Mouse (Mus musculus): ENCODE results near the gene Zfp51. TPM values are rescaled to one million over a fixed set of nuclear protein-coding genes. Genes with fewer than 3 reads are reported as not detected.

Zfp51 gene
- total and polyA plus RNA-seq, 3 experiments = 0.88 to 21.5 (median 14.9) TPM

DNA sequence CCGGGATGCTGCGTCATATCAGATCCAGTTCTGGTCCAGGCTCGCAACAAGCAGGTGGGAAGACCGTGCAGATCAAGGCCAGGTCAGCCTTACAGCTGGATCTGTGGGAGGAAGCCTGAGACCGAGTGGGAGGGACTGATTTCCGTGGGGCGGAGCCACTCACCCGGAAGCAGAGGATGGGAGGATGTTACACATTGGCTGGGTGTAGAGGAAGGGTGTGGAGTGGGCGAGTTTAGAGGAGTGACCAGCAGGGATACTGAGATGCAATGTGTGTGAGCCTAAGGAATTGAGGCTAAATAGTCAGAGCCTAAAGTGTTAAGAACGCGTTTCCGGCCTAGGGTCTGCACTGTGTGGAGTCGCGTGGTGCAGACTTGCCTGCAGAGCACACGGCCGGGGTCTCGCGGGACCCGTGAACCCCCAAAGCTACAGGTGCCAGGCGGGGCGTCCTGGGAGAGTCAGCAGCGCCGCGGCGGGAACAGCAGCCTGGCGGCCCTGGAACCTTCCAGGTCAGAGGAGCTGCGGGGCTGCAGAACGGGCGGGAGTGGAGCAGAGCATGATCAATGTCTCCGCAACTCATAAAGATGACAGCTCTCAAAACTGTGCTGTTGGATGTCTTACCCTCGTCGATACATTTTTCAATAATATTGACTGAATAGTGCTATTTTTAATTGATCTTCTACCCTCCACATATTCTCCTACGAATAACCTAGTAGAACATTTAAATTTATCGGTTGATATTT lies 38.8 kb downstream of the Zfp51 start, which contains the start of gene Zfp53:
Zfp53 (plus strand) TSS at position 239 of the 740 bp plus-strand sequence.
- Histone ChIP-seq H3K4me1 (ENCODE audit: insufficient read depth, low read depth, low read length) (peaks cover 19% of the 10 kb centered on the region), H3K4me3 (ENCODE audit: low read depth, low read length) (peak within 1 kb of the TSS; percentile 84), H3K27me3 (ENCODE audit: insufficient read depth, low read length) (no peaks in the 10 kb centered on the region), H3K36me3 (replicated peaks) (peaks cover 7% of the 10 kb centered on the region), H3K9me3 (replicated peaks) (no peaks in the 10 kb centered on the region)
- ATAC-seq (ENCODE audit: extremely low read depth, insufficient number of reproducible peaks, low FRiP score, poor library complexity, severe bottlenecking) (peak; percentile 100), DNase-seq (ENCODE audit: low spot score) (peak; percentile 83)
- no peak for TF ChIP-seq GATA2 (IDR thresholded peaks at IDR 0.05; ENCODE audit: borderline replicate concordance, low read depth, low read length)
- TF ChIP-seq TAL1 (conservative IDR thresholded peaks at IDR 0.05; ENCODE audit: low read depth, low read length) = no peak
- TF ChIP-seq POLR2AphosphoS5 (IDR thresholded peaks at IDR 0.05; ENCODE audit: insufficient replicate concordance, low read depth, low read length) = no peak
- no peak for TF ChIP-seq CTCF (IDR thresholded peaks at IDR 0.05; ENCODE audit: low read depth, low read length)
- no peak for TF ChIP-seq GATA1 (IDR thresholded peaks at IDR 0.05; ENCODE audit: borderline replicate concordance, low read length)

- no peaks in the 10 kb centered on the region for H3K27me3 ChIP-seq (ENCODE audit: insufficient read depth, low read length)
- ATAC-seq (ENCODE audit: extremely low read depth, insufficient number of reproducible peaks, low FRiP score, poor library complexity, severe bottlenecking) (no peak), DNase-seq (ENCODE audit: low spot score) (no peak)
- peaks cover 19% of the 10 kb centered on the region for H3K4me1 ChIP-seq (ENCODE audit: insufficient read depth, low read depth, low read length)
- H3K36me3 ChIP-seq (replicated peaks) = peaks cover 9% of the 10 kb centered on the region
- H3K4me3 ChIP-seq (ENCODE audit: low read depth, low read length) = peak overlapping the region; percentile 84
- TF ChIP-seq TAL1 (conservative IDR thresholded peaks at IDR 0.05; ENCODE audit: low read depth, low read length) = no peak
- no peak for TF ChIP-seq GATA2 (IDR thresholded peaks at IDR 0.05; ENCODE audit: borderline replicate concordance, low read depth, low read length)
- no peak for TF ChIP-seq GATA1 (IDR thresholded peaks at IDR 0.05; ENCODE audit: borderline replicate concordance, low read length)
- no peak for TF ChIP-seq CTCF (IDR thresholded peaks at IDR 0.05; ENCODE audit: low read depth, low read length)
- TF ChIP-seq POLR2AphosphoS5 (IDR thresholded peaks at IDR 0.05; ENCODE audit: insufficient replicate concordance, low read depth, low read length) = no peak
- H3K9me3 ChIP-seq (replicated peaks) = no peaks in the 10 kb centered on the region
These were observed 39.4 kb downstream of the Zfp51 start for GRCm38 (mm10) chr17:21489500-21490001.

GRCm38 (mm10) chr17:21501365-21501764 lies 51.2 kb downstream of the Zfp51 start:
- Histone ChIP-seq H3K27me3 (ENCODE audit: insufficient read depth, low read length) (no peaks in the 10 kb centered on the region), H3K4me1 (ENCODE audit: insufficient read depth, low read depth, low read length) (no peaks in the 10 kb centered on the region), H3K9me3 (replicated peaks) (peaks cover 4% of the 10 kb centered on the region), H3K4me3 (ENCODE audit: low read depth, low read length) (no peak overlapping the region), H3K36me3 (replicated peaks) (peaks cover 23% of the 10 kb centered on the region)
- no peak for DNase-seq (ENCODE audit: low spot score)
- no peak for TF ChIP-seq TAL1 (conservative IDR thresholded peaks at IDR 0.05; ENCODE audit: low read depth, low read length)
- no peak for ATAC-seq (ENCODE audit: extremely low read depth, insufficient number of reproducible peaks, low FRiP score, poor library complexity, severe bottlenecking)

- Histone ChIP-seq H3K9me3 (replicated peaks) (no peaks in the 10 kb centered on the region), H3K4me3 (ENCODE audit: low read depth, low read length) (no peak overlapping the region), H3K36me3 (replicated peaks) (peaks cover 32% of the 10 kb centered on the region), H3K4me1 (ENCODE audit: insufficient read depth, low read depth, low read length) (no peaks in the 10 kb centered on the region), H3K27me3 (ENCODE audit: insufficient read depth, low read length) (no peaks in the 10 kb centered on the region)
- TF ChIP-seq POLR2AphosphoS5 (IDR thresholded peaks at IDR 0.05; ENCODE audit: insufficient replicate concordance, low read depth, low read length) (no peak), TAL1 (conservative IDR thresholded peaks at IDR 0.05; ENCODE audit: low read depth, low read length) (no peak), GATA2 (IDR thresholded peaks at IDR 0.05; ENCODE audit: borderline replicate concordance, low read depth, low read length) (no peak), CTCF (IDR thresholded peaks at IDR 0.05; ENCODE audit: low read depth, low read length) (no peak), GATA1 (IDR thresholded peaks at IDR 0.05; ENCODE audit: borderline replicate concordance, low read length) (no peak)
- no peak for DNase-seq (ENCODE audit: low spot score)
- no peak for ATAC-seq (ENCODE audit: extremely low read depth, insufficient number of reproducible peaks, low FRiP score, poor library complexity, severe bottlenecking)
These were observed 54.4 kb downstream of the Zfp51 start for GRCm38 (mm10) chr17:21504524-21504923.

DNA sequence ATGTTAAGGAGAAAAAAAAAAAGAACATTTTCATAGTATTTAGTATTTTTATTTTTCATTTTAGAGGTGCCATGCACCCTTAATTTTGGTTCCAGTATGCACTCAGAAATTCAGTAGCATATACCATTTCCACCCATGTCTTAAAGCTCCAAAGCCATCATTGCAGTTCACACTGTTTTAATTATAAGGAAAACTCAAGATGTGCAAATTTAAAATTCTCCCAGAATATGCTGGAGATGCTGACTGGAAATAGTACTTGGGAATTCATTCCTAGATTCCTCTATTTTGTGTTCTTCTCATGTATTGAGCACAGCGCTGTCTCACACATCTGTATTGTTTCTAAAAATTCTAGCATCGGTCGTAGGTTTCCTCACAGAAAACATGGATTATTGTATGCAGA lies 56.1 kb downstream of the Zfp51 start:
- H3K36me3 ChIP-seq (replicated peaks) = peaks cover 33% of the 10 kb centered on the region
- no peak overlapping the region for H3K4me3 ChIP-seq (ENCODE audit: low read depth, low read length)
- no peaks in the 10 kb centered on the region for H3K27me3 ChIP-seq (ENCODE audit: insufficient read depth, low read length)
- TF ChIP-seq TAL1 (conservative IDR thresholded peaks at IDR 0.05; ENCODE audit: low read depth, low read length) (no peak), POLR2AphosphoS5 (IDR thresholded peaks at IDR 0.05; ENCODE audit: insufficient replicate concordance, low read depth, low read length) (no peak), GATA2 (IDR thresholded peaks at IDR 0.05; ENCODE audit: borderline replicate concordance, low read depth, low read length) (no peak), GATA1 (IDR thresholded peaks at IDR 0.05; ENCODE audit: borderline replicate concordance, low read length) (no peak)
- H3K9me3 ChIP-seq (replicated peaks) = no peaks in the 10 kb centered on the region
- no peak for DNase-seq (ENCODE audit: low spot score)
- no peak for ATAC-seq (ENCODE audit: extremely low read depth, insufficient number of reproducible peaks, low FRiP score, poor library complexity, severe bottlenecking)
- no peaks in the 10 kb centered on the region for H3K4me1 ChIP-seq (ENCODE audit: insufficient read depth, low read depth, low read length)

DNA sequence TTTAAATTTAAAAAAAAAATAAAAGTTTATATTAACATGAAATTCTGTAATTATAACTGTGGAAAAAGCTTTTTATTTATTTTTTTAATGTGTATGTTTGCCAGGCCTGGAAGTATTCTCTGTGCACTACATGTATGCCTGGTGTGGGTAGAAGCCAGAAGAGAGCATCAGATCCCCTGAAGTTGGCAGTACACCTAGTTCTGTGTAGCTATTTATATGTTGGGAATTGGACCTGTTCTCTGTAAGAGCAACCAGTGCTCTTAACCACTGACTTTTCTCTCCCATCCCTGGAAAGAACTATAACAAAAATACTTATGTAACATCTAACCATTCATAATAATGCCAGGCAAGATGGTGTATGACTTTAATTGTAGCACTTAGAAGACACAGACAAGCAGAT lies 59.6 kb downstream of the Zfp51 start:
- DNase-seq (ENCODE audit: low spot score) = no peak
- Histone ChIP-seq H3K4me3 (ENCODE audit: low read depth, low read length) (no peak overlapping the region), H3K36me3 (replicated peaks) (peaks cover 34% of the 10 kb centered on the region), H3K27me3 (ENCODE audit: insufficient read depth, low read length) (no peaks in the 10 kb centered on the region), H3K9me3 (replicated peaks) (no peaks in the 10 kb centered on the region), H3K4me1 (ENCODE audit: insufficient read depth, low read depth, low read length) (no peaks in the 10 kb centered on the region)
- TF ChIP-seq GATA2 (IDR thresholded peaks at IDR 0.05; ENCODE audit: borderline replicate concordance, low read depth, low read length) = no peak
- no peak for TF ChIP-seq POLR2AphosphoS5 (IDR thresholded peaks at IDR 0.05; ENCODE audit: insufficient replicate concordance, low read depth, low read length)
- TF ChIP-seq TAL1 (conservative IDR thresholded peaks at IDR 0.05; ENCODE audit: low read depth, low read length) = no peak
- no peak for TF ChIP-seq GATA1 (IDR thresholded peaks at IDR 0.05; ENCODE audit: borderline replicate concordance, low read length)
- no peak for TF ChIP-seq CTCF (IDR thresholded peaks at IDR 0.05; ENCODE audit: low read depth, low read length)
- ATAC-seq (ENCODE audit: extremely low read depth, insufficient number of reproducible peaks, low FRiP score, poor library complexity, severe bottlenecking) = no peak

Other genes with a start within 250 kb of the Zfp51 start
- not detected in 2 replicates for gene Vmn1r234, start 224.3 kb upstream of the Zfp51 start, total RNA-seq (2014; fragmentation: Nextera tagmentation)
- gene Vmn1r234, start 224.3 kb upstream of the Zfp51 start, total RNA-seq (2017) = 0.06 and 0.55 TPM in 2 replicates
- not detected in 2 replicates for gene Vmn1r234, start 224.3 kb upstream of the Zfp51 start, polyA plus RNA-seq (2012)
- not detected in 2 replicates for gene Vmn1r235, start 194.0 kb upstream of the Zfp51 start, total RNA-seq (2014; fragmentation: Nextera tagmentation)
- gene Vmn1r235, start 194.0 kb upstream of the Zfp51 start, total RNA-seq (2017) = 0.05 and 0.12 TPM in 2 replicates
- not detected in 2 replicates for gene Vmn1r235, start 194.0 kb upstream of the Zfp51 start, polyA plus RNA-seq (2012)
- gene Vmn1r236, start 167.4 kb upstream of the Zfp51 start, total RNA-seq (2014; fragmentation: Nextera tagmentation) = not detected in 2 replicates
- 0.05 and 0.70 TPM in 2 replicates for gene Vmn1r236, start 167.4 kb upstream of the Zfp51 start, total RNA-seq (2017)
- gene Vmn1r236, start 167.4 kb upstream of the Zfp51 start, polyA plus RNA-seq (2012) = not detected in 2 replicates
- not detected in 2 replicates for gene Vmn1r237, start 138.5 kb upstream of the Zfp51 start, total RNA-seq (2014; fragmentation: Nextera tagmentation)
- 0.17 and 0.44 TPM in 2 replicates for gene Vmn1r237, start 138.5 kb upstream of the Zfp51 start, total RNA-seq (2017)
- not detected in 2 replicates for gene Vmn1r237, start 138.5 kb upstream of the Zfp51 start, polyA plus RNA-seq (2012)
- gene Zfp677, start 66.6 kb upstream of the Zfp51 start, total RNA-seq (2014; fragmentation: Nextera tagmentation) = not detected in 2 replicates
- 0.05 and 0.06 TPM in 2 replicates for gene Zfp677, start 66.6 kb upstream of the Zfp51 start, total RNA-seq (2017)
- not detected in 2 replicates for gene Zfp677, start 66.6 kb upstream of the Zfp51 start, polyA plus RNA-seq (2012)
- 8.4 and 15.4 TPM in 2 replicates for gene Zfp54, start 27.1 kb upstream of the Zfp51 start, total RNA-seq (2014; fragmentation: Nextera tagmentation)
- 10.7 and 12.6 TPM in 2 replicates for gene Zfp54, start 27.1 kb upstream of the Zfp51 start, total RNA-seq (2017)
- gene Zfp54, start 27.1 kb upstream of the Zfp51 start, polyA plus RNA-seq (2012) = 0.27 and 0.28 TPM in 2 replicates
- 15.1 and 15.3 TPM in 2 replicates for gene Zfp53, start 38.6 kb downstream of the Zfp51 start, total RNA-seq (2014; fragmentation: Nextera tagmentation)
- gene Zfp53, start 38.6 kb downstream of the Zfp51 start, total RNA-seq (2017) = 8.5 and 8.7 TPM in 2 replicates
- 2.6 and 2.9 TPM in 2 replicates for gene Zfp53, start 38.6 kb downstream of the Zfp51 start, polyA plus RNA-seq (2012)
- gene Zfp52, start 85.2 kb downstream of the Zfp51 start, total RNA-seq (2014; fragmentation: Nextera tagmentation) = 5.7 and 7.8 TPM in 2 replicates
- 6.9 and 7.4 TPM in 2 replicates for gene Zfp52, start 85.2 kb downstream of the Zfp51 start, total RNA-seq (2017)
- 0.36 and 0.61 TPM in 2 replicates for gene Zfp52, start 85.2 kb downstream of the Zfp51 start, polyA plus RNA-seq (2012)
- gene Zfp948, start 116.6 kb downstream of the Zfp51 start, total RNA-seq (2014; fragmentation: Nextera tagmentation) = 22.6 and 24.2 TPM in 2 replicates
- 11.7 and 13.8 TPM in 2 replicates for gene Zfp948, start 116.6 kb downstream of the Zfp51 start, total RNA-seq (2017)
- 1.3 and 2.1 TPM in 2 replicates for gene Zfp948, start 116.6 kb downstream of the Zfp51 start, polyA plus RNA-seq (2012)
- gene Zfp983, start 200.2 kb downstream of the Zfp51 start, total RNA-seq (2014; fragmentation: Nextera tagmentation) = 14.8 and 19.3 TPM in 2 replicates
- 6.0 and 6.7 TPM in 2 replicates for gene Zfp983, start 200.2 kb downstream of the Zfp51 start, total RNA-seq (2017)
- 0.17 and 0.18 TPM in 2 replicates for gene Zfp983, start 200.2 kb downstream of the Zfp51 start, polyA plus RNA-seq (2012)
- gene Gm10226, start 241.5 kb downstream of the Zfp51 start, total RNA-seq (2014; fragmentation: Nextera tagmentation) = 12.7 TPM in 1 of 2 replicates, not detected in the other
- 17.8 and 19.5 TPM in 2 replicates for gene Gm10226, start 241.5 kb downstream of the Zfp51 start, total RNA-seq (2017)
- not detected in 2 replicates for gene Gm10226, start 241.5 kb downstream of the Zfp51 start, polyA plus RNA-seq (2012)

All from G1E (cell line).